Mouse (Mus musculus) liver, embryonic 13.5 days (tissue): ENCODE results near the gene Pcyt2. TPM values are rescaled to one million over a fixed set of nuclear protein-coding genes. Genes with fewer than 3 reads are reported as not detected.

ENCODE experiments used
- ATAC-seq: fragments of 200-750 bp; cut with Nextera tagmentation; 2 replicates; pipeline ENCODE4 v1.8.0; 2017; ENCODE audit warnings: low read depth, mild to moderate bottlenecking, moderate number of reproducible peaks, moderate library complexity
- DNase-seq: peaks from one replicate; pipeline ENCODE4 v3.0.0; 2022
- H3K27ac ChIP-seq: fragments of 300-500 bp; sonication (generic); 2 replicates; pipeline ENCODE4 v1.5.1; 2015; ENCODE audit warnings: moderate library complexity, mild to moderate bottlenecking, inconsistent platforms
- H3K27me3 ChIP-seq: fragments of 300-500 bp; sonication (generic); 2 replicates; pipeline ENCODE4 v1.6.1; 2015; ENCODE audit warnings: mild to moderate bottlenecking, inconsistent platforms
- H3K36me3 ChIP-seq: fragments of 300-500 bp; sonication (generic); 2 replicates; pipeline ENCODE4 v1.6.1; 2015; ENCODE audit warnings: mild to moderate bottlenecking, inconsistent platforms
- H3K4me1 ChIP-seq: fragments of 300-500 bp; sonication (generic); replicated peaks from 2 replicates; pipeline ENCODE4 v1.6.1; 2015; ENCODE audit warnings: inconsistent platforms
- H3K4me2 ChIP-seq: fragments of 300-500 bp; sonication (generic); 2 replicates; pipeline ENCODE4 v1.6.1; 2015; ENCODE audit warnings: inconsistent platforms, mild to moderate bottlenecking, moderate library complexity
- H3K4me3 ChIP-seq: fragments of 300-500 bp; sonication (generic); replicated peaks from 2 replicates; pipeline ENCODE4 v1.5.1; 2015; ENCODE audit warnings: mild to moderate bottlenecking, inconsistent platforms
- H3K9ac ChIP-seq: fragments of 300-500 bp; sonication (generic); 2 replicates; pipeline ENCODE4 v1.6.1; 2015; ENCODE audit warnings: mild to moderate bottlenecking, inconsistent platforms
- H3K9me3 ChIP-seq: fragments of 300-500 bp; sonication (generic); replicated peaks from 2 replicates; pipeline ENCODE4 v1.6.1; 2016; ENCODE audit warnings: inconsistent platforms
- WGBS: fragments of 180-500 bp; shearing (Covaris S2); methylation state at CpG from one replicate; pipeline ENCODE4 v1.1.7; 2015; ENCODE audit not compliant: insufficient replicate concordance; 5-methylcytosine and 5-hydroxymethylcytosine counted together
- microRNA-seq: library from miRNA; unstranded; fragments of <30 nt; microRNA quantifications from one replicate; pipeline ENCODE4, GENCODE M21; 2016
- polyA plus RNA-seq: library from polyadenylated mRNA; unstranded; fragments of >200 nt; fragmentation: Nextera tagmentation; extraction: Ambion mirVana; gene quantifications from 2 replicates; pipeline ENCODE4 v1.2.1, GENCODE M21; 2015

Gene Pcyt2
- polyA plus RNA-seq, 1 experiment from 2014 or later, result 114 TPM

GRCm38 (mm10) chr11:120571122-120571521, 46.6 kb downstream of the Pcyt2 start:
- DNase-seq (no peak), ATAC-seq (no peak)
- Histone ChIP-seq H3K4me1 (peaks cover 69% of the 10 kb centered on the region), H3K9me3 (no peaks in the 10 kb centered on the region), H3K27me3 (no peaks in the 10 kb centered on the region), H3K36me3 (peaks cover 50% of the 10 kb centered on the region), H3K27ac (peak overlapping the region; percentile 90), H3K9ac (peak overlapping the region; percentile 95), H3K4me2 (peak overlapping the region; percentile 93), H3K4me3 (peak overlapping the region; percentile 96)
- WGBS, result 34% methylated on average over 3 of the region's 3 CpGs

GRCm38 (mm10) chr11:120568324-120568723, 49.4 kb downstream of the Pcyt2 start:
- Histone ChIP-seq H3K4me2 (no peak overlapping the region), H3K27me3 (no peaks in the 10 kb centered on the region), H3K4me3 (no peak overlapping the region), H3K9me3 (no peaks in the 10 kb centered on the region), H3K4me1 (peaks cover 49% of the 10 kb centered on the region), H3K36me3 (peaks cover 77% of the 10 kb centered on the region), H3K9ac (no peak overlapping the region), H3K27ac (no peak overlapping the region)
- DNase-seq, result no peak
- ATAC-seq, result no peak
- 88% methylated on average over 6 of the region's 6 CpGs for WGBS

- Histone ChIP-seq H3K9me3 (no peaks in the 10 kb centered on the region), H3K27ac (no peak overlapping the region), H3K9ac (no peak overlapping the region), H3K4me1 (peaks cover 25% of the 10 kb centered on the region), H3K27me3 (no peaks in the 10 kb centered on the region), H3K36me3 (peaks cover 95% of the 10 kb centered on the region), H3K4me2 (no peak overlapping the region), H3K4me3 (no peak overlapping the region)
- no peak for DNase-seq
- ATAC-seq, result no peak
- 82% methylated on average over 9 of the region's 9 CpGs for WGBS
Observed at GRCm38 (mm10) chr11:120565114-120565513, 52.6 kb downstream of the Pcyt2 start.

- H3K36me3 ChIP-seq, result peaks cover 87% of the 10 kb centered on the region
- no peak for DNase-seq
- WGBS, result 87% methylated on average over 13 of the region's 13 CpGs
- no peaks in the 10 kb centered on the region for H3K9me3 ChIP-seq
- no peak overlapping the region for H3K9ac ChIP-seq
- H3K4me2 ChIP-seq, result no peak overlapping the region
- no peak for ATAC-seq
- no peak overlapping the region for H3K27ac ChIP-seq
- H3K4me1 ChIP-seq, result peaks cover 12% of the 10 kb centered on the region; the same call in 1 of the 2 replicates
- no peak overlapping the region for H3K4me3 ChIP-seq
- no peaks in the 10 kb centered on the region for H3K27me3 ChIP-seq
Observed at GRCm38 (mm10) chr11:120562949-120563348, 54.8 kb downstream of the Pcyt2 start.

- H3K27me3 ChIP-seq, result no peaks in the 10 kb centered on the region
- DNase-seq, result no peak
- no peak for ATAC-seq
- H3K4me3 ChIP-seq, result no peak overlapping the region
- no peak overlapping the region for H3K4me2 ChIP-seq
- H3K27ac ChIP-seq, result no peak overlapping the region
- H3K4me1 ChIP-seq, result no peaks in the 10 kb centered on the region
- H3K9me3 ChIP-seq, result no peaks in the 10 kb centered on the region
- H3K36me3 ChIP-seq, result peaks cover 69% of the 10 kb centered on the region
- H3K9ac ChIP-seq, result no peak overlapping the region
- WGBS, result 80% methylated on average over 13 of the region's 13 CpGs
Observed at GRCm38 (mm10) chr11:120560952-120561728, 56.6 kb downstream of the Pcyt2 start.

Small RNA genes within 50 kb of the gene (microRNA-seq; reads per million reads assigned to microRNA genes)
- 10.6 reads per million, percentile 24 among the genes with 10 or more reads in this experiment for gene Mir6936

Other genes starting within 250 kb of the Pcyt2 start
- gene Faap100, start 239.2 kb downstream of the Pcyt2 start, polyA plus RNA-seq, result 7.8 and 8.7 TPM in 2 replicates
- gene Nploc4, start 180.2 kb downstream of the Pcyt2 start, polyA plus RNA-seq, result 22.3 and 26.8 TPM in 2 replicates
- not detected in 2 replicates for gene Tspan10, start 175.3 kb downstream of the Pcyt2 start, polyA plus RNA-seq
- gene Pde6g, start 164.4 kb downstream of the Pcyt2 start, polyA plus RNA-seq, result 0.12 TPM in 1 of 2 replicates, not detected in the other
- gene Oxld1, start 159.9 kb downstream of the Pcyt2 start, polyA plus RNA-seq, result 8.4 and 9.5 TPM in 2 replicates
- gene Ccdc137, start 159.8 kb downstream of the Pcyt2 start, polyA plus RNA-seq, result 20.2 and 23.1 TPM in 2 replicates
- 15.9 and 16.0 TPM in 2 replicates for gene Arl16, start 150.3 kb downstream of the Pcyt2 start, polyA plus RNA-seq
- 142 and 150 TPM in 2 replicates for gene Mrpl12, start 133.3 kb downstream of the Pcyt2 start, polyA plus RNA-seq
- gene Slc25a10, start 126.1 kb downstream of the Pcyt2 start, polyA plus RNA-seq, result 42.2 and 44.1 TPM in 2 replicates
- 10.0 and 10.7 TPM in 2 replicates for gene Gcgr, start 87.2 kb downstream of the Pcyt2 start, polyA plus RNA-seq
- gene Mcrip1, start 68.2 kb downstream of the Pcyt2 start, polyA plus RNA-seq, result 45.7 and 46.9 TPM in 2 replicates
- gene Ppp1r27, start 66.8 kb downstream of the Pcyt2 start, polyA plus RNA-seq, result 0.22 TPM in 1 of 2 replicates, not detected in the other
- gene P4hb, start 44.7 kb downstream of the Pcyt2 start, polyA plus RNA-seq, result 403 and 453 TPM in 2 replicates
- 258 and 276 TPM in 2 replicates for gene Arhgdia, start 36.3 kb downstream of the Pcyt2 start, polyA plus RNA-seq
- gene Alyref, start 19.6 kb downstream of the Pcyt2 start, polyA plus RNA-seq, result 379 and 416 TPM in 2 replicates
- gene Anapc11, start 19.5 kb downstream of the Pcyt2 start, polyA plus RNA-seq, result 99.1 and 102 TPM in 2 replicates
- gene Npb, start 9.5 kb downstream of the Pcyt2 start, polyA plus RNA-seq, result 9.5 and 12.6 TPM in 2 replicates
- gene Sirt7, start 7.3 kb upstream of the Pcyt2 start, polyA plus RNA-seq, result 33.8 and 34.3 TPM in 2 replicates
- 39.8 and 40.0 TPM in 2 replicates for gene Mafg, start 15.7 kb upstream of the Pcyt2 start, polyA plus RNA-seq
- 6.0 and 6.9 TPM in 2 replicates for gene Pycr1, start 25.8 kb upstream of the Pcyt2 start, polyA plus RNA-seq
- gene Myadml2, start 30.2 kb upstream of the Pcyt2 start, polyA plus RNA-seq, result 0.23 TPM in 1 of 2 replicates, not detected in the other
- 0.27 and 0.36 TPM in 2 replicates for gene Notum, start 43.2 kb upstream of the Pcyt2 start, polyA plus RNA-seq
- gene Aspscr1, start 55.0 kb upstream of the Pcyt2 start, polyA plus RNA-seq, result 49.2 and 52.5 TPM in 2 replicates
- gene Cenpx, start 95.8 kb upstream of the Pcyt2 start, polyA plus RNA-seq, result 123 and 126 TPM in 2 replicates
- 13.0 and 14.3 TPM in 2 replicates for gene Lrrc45, start 96.0 kb upstream of the Pcyt2 start, polyA plus RNA-seq
- 1.7 and 2.3 TPM in 2 replicates for gene Rac3, start 103.5 kb upstream of the Pcyt2 start, polyA plus RNA-seq
- 8.8 and 9.6 TPM in 2 replicates for gene Dcxr, start 109.3 kb upstream of the Pcyt2 start, polyA plus RNA-seq
- gene Cbr2, start 114.2 kb upstream of the Pcyt2 start, polyA plus RNA-seq, result 0.22 TPM in 1 of 2 replicates, not detected in the other
- gene Hmga1b, start 144.9 kb upstream of the Pcyt2 start, polyA plus RNA-seq, result 4.9 and 6.5 TPM in 2 replicates
- 11.2 and 15.4 TPM in 2 replicates for gene Rfng, start 166.3 kb upstream of the Pcyt2 start, polyA plus RNA-seq
- gene Gps1, start 166.3 kb upstream of the Pcyt2 start, polyA plus RNA-seq, result 102 and 104 TPM in 2 replicates
- 82.6 and 86.2 TPM in 2 replicates for gene Dus1l, start 178.5 kb upstream of the Pcyt2 start, polyA plus RNA-seq
- gene Fasn, start 206.6 kb upstream of the Pcyt2 start, polyA plus RNA-seq, result 15.3 and 17.9 TPM in 2 replicates